Mouse (Mus musculus): ENCODE measurements at regions not wholly inside any gene's neighbourhood (a gene's known extent, or its start where the extent isn't known, plus 50 kb on each side); places are given as distances from the start of the nearest gene placed in this dataset.

GRCm38 (mm10) chr13:101957782-101958181 is 189.8 kb upstream of the Pik3r1 start:
- TF ChIP-seq CTCF (IDR thresholded peaks at IDR 0.05) (no peak), EP300 (IDR thresholded peaks at IDR 0.05) (no peak)
